Mouse (Mus musculus) liver, adult (tissue): ENCODE measurements around the gene Gusb.

ENCODE experiments used
- GATA4 ChIP-seq: IDR thresholded peaks from 2 replicates; pipeline ENCODE4 v1.6.1; 2014; ENCODE audit warnings: mild to moderate bottlenecking, low read length; ENCODE audit not compliant: insufficient replicate concordance

Gene Gusb

GRCm38 (mm10) chr5:130029142-130029897, 26.5 kb upstream of the Gusb start, which contains the start of the genes Asl and Crcp:
TSS of gene Asl (minus strand) at chr5:130029247.
TSS of gene Crcp (plus strand) at chr5:130029290.
- no peak; the same call in 1 of the 2 replicates for TF ChIP-seq GATA4

GRCm38 (mm10) chr5:130027696-130028095, 24.8 kb upstream of the Gusb start:
- no peak for TF ChIP-seq GATA4

DNA sequence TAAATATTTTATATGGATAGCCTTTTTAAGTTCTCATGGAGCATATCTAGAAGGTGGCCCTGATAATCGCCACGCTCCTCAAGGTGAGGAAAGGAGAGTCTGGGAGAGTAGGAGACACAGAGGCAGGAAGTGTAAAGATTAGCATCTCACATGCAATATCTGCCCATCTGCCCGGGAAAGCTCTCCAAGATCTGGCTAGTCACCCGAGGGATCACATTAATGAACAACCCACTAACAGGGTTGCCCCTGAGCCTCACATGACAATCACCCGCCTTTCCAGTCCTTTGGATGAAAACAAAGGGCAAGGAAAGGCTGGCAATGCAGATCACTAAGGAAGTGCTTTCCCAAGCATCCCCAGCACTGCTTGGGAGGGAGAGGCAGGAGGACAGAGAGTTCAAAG, 24.3 kb upstream of the Gusb start:
- TF ChIP-seq GATA4: peak; percentile 89

DNA sequence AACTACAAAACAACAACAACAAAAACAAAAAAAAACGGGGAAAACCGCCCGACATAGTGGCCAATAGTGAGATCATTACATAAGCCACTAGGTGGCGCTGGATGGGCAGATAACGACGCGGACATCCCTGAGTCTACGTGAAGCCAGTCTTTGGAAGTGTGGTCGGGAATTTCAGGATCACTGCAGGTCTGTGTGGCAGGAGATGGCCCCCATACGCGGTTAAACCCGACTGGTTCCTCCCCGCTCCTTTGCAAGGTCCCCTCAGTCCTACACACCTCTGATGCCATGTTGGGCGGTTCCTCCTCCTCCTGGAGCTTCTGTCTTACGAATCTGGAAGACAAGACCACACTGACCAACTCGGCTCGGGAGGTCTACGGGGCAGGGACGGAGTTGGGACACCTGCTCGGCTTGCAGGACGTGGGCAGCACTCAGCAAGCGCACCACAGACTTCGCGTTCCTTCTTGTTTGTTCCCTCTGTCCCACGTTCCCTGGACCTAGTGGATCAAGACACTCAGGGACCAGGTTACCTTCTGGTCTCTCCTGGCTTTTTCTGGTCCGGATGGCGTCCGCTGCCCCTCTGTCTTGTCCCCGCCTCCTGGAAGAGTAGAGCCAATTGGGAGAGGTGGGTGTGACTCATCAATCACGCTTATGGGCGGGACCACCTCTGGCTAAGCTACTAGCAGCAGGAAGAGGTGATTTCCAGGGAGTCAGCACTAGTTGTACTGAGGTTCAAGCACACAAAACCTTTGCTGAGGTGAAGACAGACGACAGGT, 21.1 kb upstream of the Gusb start:
- peak; percentile 76; the same call in 1 of the 2 replicates for TF ChIP-seq GATA4

GRCm38 (mm10) chr5:130023067-130023766, 20.4 kb upstream of the Gusb start:
- no peak for TF ChIP-seq GATA4

DNA sequence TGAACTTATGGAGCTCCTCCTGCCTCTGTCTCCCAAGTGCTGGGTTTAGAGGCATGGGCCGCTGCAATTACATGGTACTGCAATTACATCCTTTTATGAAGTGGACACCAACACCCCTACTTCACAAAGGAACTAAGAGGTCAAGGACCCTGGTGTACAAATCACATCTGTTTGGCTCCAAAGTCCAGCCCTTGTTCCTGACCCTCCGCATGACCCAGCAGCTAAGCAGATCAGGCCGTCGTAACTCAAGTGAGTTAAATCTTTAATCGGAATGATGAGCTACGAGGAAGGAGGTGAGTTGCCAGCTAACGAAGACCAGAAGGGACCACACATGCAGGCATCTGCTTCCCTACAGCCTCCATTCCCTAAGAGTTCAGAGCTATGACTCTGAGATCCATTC, 19.5 kb upstream of the Gusb start:
- TF ChIP-seq GATA4: no peak

DNA sequence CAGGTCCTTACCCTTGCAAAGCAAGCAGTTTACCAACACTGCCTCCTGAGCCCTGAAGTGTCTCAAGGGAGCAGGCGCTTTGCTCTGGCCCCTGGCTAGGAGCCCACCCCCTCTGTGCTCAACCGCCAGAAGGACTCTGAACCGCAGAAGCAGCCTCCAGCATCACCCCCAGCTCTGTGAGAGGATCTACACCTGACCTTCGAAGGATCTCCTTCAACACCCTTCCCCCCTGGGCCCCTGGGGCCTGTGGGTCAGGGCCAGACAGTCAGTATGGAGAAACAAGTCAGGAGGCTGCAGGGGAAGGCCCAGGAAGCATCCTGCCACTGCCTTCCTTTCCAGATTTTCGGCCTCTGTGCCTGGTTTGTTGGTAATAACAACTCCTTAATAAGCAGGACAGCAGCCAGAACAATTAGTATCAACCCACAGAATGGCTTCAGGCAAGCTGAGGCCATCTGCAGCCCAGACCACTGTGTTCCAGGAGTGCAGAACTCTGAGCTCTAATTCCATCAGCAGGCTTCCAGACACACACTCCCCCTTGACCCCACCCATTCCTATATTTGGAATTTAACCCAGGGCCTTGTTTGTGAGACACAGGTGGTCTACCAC, 18.6 kb upstream of the Gusb start:
- no peak for TF ChIP-seq GATA4

DNA sequence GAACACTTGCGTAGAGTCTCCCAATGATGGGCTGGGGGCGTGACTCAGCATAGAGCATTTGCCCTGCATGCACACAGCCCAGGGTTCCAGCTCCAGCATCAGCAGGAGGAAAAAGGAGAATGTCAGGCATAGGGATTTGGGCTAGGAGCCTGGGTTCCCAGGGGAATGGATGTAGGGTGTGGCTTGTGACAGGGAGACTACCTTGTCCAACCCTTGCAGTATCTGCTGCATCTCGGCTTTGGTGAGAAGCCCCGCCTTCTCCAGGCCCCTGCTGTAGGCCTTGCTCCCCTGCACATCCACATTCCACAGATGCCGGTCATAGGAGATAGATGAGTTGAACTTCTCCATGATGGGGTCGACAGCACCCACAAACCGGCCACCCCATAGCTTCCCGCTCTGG, 16.6 kb upstream of the Gusb start:
- TF ChIP-seq GATA4: no peak

DNA sequence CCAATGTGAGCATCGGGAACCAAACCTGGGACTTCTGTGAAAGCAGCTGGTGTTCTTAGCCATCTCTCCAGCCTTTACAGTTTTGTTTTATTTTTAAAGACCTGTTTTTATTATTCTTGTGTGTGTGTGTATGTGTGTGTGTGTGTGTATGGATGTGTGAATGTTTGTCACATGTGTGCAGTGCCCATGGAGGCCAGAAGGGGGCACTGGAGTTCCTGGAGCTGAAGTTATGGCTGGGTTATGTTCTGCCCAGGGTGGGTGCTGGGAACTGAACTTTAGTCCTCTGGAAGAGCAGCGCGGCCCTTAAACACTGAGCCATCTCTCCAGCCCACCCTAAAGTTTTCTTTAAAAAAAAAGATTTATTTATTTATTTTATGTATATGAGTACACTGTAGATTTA, 12.3 kb upstream of the Gusb start:
- no peak for TF ChIP-seq GATA4

DNA sequence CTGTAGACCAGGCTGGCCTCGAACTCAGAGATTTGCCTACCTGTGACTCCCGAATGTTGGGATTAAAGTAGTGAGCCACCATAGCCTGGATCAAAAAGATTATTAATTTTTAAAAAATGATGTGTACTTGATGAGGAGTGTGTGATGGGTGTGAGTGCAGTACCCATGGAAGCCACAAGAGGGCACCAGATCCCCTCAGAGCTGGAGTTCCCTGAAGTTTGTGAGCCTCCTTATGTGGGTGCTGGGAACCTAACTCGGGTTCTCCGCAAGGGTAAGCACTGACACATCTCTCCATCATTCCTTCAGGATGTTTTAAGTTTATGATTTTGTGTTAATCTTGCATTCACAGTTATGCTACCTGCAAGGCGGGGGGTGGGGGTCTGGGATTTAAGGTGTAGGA, 8.1 kb upstream of the Gusb start:
- TF ChIP-seq GATA4: no peak

GRCm38 (mm10) chr5:130009784-130010183, 6.9 kb upstream of the Gusb start:
- TF ChIP-seq GATA4: no peak

- no peak for TF ChIP-seq GATA4
These were observed 5.3 kb upstream of the Gusb start for GRCm38 (mm10) chr5:130008034-130008590.

DNA sequence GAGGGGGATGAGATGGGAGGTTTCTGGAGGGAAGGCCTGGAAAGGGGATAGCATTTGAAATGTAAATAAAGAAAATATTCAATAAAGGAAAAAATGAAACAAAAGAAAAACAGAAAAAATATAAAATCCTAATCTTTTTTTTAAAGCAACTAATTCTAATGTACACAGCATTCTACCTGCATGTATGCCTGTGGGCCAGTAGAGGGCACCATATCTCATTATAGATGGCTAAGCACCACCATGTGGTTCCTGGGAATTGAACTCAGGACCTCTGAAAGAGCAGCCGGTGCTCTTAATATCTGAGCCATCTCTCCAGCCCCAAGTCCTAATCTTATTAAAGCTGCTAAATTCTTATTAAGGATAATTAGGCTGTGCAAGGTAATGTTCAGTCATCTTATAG, 4.5 kb upstream of the Gusb start:
- TF ChIP-seq GATA4: no peak

DNA sequence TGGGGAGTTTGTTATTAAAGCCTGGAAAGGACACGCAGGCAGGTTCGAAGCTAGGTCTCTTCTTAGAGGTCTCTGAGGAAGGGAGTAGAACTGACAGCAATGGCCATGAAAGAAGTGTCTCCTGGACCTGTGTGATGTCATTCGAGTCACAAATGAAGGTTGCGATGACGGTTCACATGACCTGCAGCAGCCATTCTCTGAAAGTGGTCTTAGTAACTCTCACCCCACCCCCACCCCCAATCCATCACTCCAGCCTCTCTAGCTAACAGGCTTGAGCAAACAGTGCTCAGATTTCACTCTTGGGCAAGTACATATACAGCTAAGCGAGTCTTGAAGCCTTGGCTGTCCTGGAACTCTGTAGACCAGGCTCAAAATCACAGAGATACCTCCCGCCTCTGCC, 380 bp upstream of the Gusb start:
- TF ChIP-seq GATA4: no peak
